Mouse (Mus musculus): ENCODE measurements around the gene Lgi2. TPM values are rescaled to one million over a fixed set of nuclear protein-coding genes. Genes with fewer than 3 reads are reported as not detected.

The Lgi2 gene
- polyA plus RNA-seq, 1 experiment from 2014 or later = 6.3 TPM

DNA sequence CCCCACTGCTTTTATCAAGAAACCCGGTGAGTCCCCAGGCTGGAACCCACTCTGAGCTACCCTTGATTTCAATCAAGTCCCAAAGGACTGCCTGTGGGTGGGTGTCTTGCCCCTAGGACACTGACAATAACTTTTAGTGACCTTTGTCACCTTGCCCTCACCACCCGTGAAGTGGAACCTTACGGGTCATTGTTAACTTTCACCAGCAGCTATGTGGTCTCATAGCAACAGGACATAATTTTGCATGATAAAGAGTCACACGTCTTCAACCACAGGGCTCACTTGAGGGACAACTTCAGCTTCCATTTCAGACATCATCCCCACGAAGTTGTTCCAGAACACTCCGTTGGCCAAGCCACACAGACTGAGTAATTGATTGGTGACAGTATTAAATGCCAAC lies 4.5 kb upstream of the Lgi2 start:
- Histone ChIP-seq H3K9me3 (peaks cover 16% of the 10 kb centered on the region), H3K9ac (no peak overlapping the region), H3K4me2 (no peak overlapping the region), H3K27me3 (peaks cover under 1% of the 10 kb centered on the region; the same call in 1 of the 2 replicates), H3K36me3 (no peaks in the 10 kb centered on the region), H3K27ac (no peak overlapping the region), H3K4me1 (peaks cover 1% of the 10 kb centered on the region), H3K4me3 (no peak overlapping the region)
- ATAC-seq (ENCODE audit: insufficient number of reproducible peaks, insufficient read depth, low FRiP score, low TSS enrichment, low read depth) = no peak
- 68% methylated on average over 6 of the region's 6 CpGs for WGBS

DNA sequence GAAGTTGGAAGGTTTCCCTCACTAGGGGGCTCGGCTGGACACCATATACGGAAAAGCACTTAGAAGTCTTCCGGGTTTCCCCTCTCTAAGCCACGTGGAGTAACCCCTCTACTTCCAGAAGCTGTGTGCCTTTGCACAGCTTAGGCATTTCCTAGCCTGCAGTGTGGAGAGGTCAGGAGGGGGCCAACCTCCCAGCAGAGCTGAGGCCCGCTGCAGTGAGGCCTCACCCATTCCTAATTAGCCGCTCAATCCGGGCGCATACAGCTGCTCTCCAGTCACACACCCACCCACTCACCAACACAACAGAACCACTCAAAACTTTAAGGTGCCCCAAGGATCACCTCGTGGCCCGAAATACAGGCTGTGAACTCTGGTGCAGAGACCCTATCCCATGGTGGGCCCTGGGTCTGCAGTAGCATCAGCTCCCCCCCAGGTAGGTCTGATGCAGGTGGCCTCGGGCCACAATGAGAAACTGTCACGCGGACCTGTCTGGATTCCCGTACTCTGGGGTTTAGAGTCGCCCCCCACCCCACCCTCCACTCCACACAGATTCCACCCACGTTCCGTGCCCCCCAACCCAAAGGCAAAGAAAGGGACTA lies 949 bp downstream of the Lgi2 start:
- no peaks in the 10 kb centered on the region for H3K36me3 ChIP-seq
- H3K9ac ChIP-seq = peak overlapping the region; percentile 77
- 3% methylated on average over 17 of the region's 17 CpGs for WGBS
- peak; percentile 58 for ATAC-seq (ENCODE audit: insufficient number of reproducible peaks, insufficient read depth, low FRiP score, low TSS enrichment, low read depth)
- peak overlapping the region; percentile 95 for H3K4me2 ChIP-seq
- peak overlapping the region; percentile 64 for H3K4me3 ChIP-seq
- H3K9me3 ChIP-seq = peaks cover 7% of the 10 kb centered on the region; the same call in 1 of the 2 replicates
- H3K27me3 ChIP-seq = peaks cover 11% of the 10 kb centered on the region
- peaks cover 24% of the 10 kb centered on the region for H3K4me1 ChIP-seq
- 0 out of 2 replicates have a peak overlapping the region, but pooled peaks have one; percentile 39 for H3K27ac ChIP-seq

DNA sequence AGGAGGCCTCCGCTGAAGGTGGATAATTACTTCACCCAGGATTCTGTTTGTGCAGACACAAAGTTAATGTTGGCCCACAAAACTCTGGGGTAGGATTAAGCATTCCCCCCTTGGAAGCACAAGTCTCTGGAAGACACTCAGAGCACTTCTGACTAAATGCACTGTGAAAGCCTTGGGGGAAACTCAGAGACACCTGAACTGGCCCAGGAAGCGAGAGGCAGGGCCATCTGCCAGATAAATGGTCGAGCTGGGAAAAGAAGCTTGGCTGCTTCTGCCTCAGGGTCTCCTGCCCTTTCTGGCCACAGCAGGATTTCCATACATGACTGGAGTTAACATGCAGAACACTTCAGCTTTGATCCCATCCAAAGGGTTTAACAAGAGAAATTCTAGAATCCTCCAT lies 1.9 kb downstream of the Lgi2 start:
- Histone ChIP-seq H3K4me1 (peaks cover 24% of the 10 kb centered on the region), H3K4me3 (no peak overlapping the region; the same call in 1 of the 2 replicates), H3K27ac (peak overlapping the region; percentile 33; the same call in 1 of the 2 replicates), H3K27me3 (peaks cover 11% of the 10 kb centered on the region), H3K9me3 (peaks cover 7% of the 10 kb centered on the region; the same call in 1 of the 2 replicates), H3K4me2 (peak overlapping the region; percentile 95), H3K9ac (0 out of 2 replicates have a peak overlapping the region, but pooled peaks have one; percentile 16), H3K36me3 (no peaks in the 10 kb centered on the region)
- WGBS = 23% methylated on average over 3 of the region's 3 CpGs
- no peak for ATAC-seq (ENCODE audit: insufficient number of reproducible peaks, insufficient read depth, low FRiP score, low TSS enrichment, low read depth)

DNA sequence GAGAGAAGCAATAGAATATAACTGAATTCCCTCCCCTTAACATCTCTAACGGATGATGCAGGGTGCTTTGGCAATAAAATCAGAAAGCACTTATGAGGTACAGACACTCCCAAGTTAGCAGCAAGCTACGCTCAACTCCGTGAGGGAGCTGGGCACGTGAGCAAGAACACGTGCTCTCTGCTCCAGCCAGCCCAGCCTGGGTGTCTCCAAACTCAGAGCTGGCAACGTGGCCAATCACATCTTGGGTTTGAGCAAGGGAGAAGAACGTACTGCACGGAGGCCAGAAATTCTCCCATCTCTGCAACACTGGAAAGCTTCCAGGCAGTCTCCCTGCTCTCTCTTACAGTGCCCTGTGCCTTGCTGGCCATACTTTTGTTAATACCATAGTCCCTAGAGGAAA lies 6.0 kb downstream of the Lgi2 start:
- no peak overlapping the region for H3K4me2 ChIP-seq
- WGBS = 77% methylated on average over 8 of the region's 8 CpGs
- no peak overlapping the region for H3K4me3 ChIP-seq
- no peaks in the 10 kb centered on the region for H3K9me3 ChIP-seq
- no peak overlapping the region for H3K27ac ChIP-seq
- no peak overlapping the region for H3K9ac ChIP-seq
- no peak for ATAC-seq (ENCODE audit: insufficient number of reproducible peaks, insufficient read depth, low FRiP score, low TSS enrichment, low read depth)
- H3K36me3 ChIP-seq = no peaks in the 10 kb centered on the region
- H3K27me3 ChIP-seq = peaks cover 5% of the 10 kb centered on the region
- H3K4me1 ChIP-seq = peaks cover 18% of the 10 kb centered on the region

DNA sequence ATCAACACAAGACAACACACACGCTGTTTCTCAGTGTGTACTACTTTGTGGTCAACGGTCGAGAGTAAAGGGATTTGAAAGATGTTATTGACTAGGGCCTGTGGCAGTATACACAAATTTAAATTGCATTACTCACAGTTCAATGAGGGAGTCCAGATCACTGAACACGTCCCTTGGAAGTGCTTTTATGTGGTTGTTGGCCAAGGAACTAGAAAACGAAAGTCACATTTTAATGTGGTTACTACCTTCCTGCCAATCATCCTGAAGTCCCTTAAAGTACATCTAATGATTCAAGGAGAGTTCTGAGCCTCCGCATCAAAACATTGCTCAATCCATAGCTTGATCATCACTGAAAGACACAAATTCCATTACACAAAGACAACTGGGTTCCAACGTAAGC lies 10.7 kb downstream of the Lgi2 start:
- 0 out of 2 replicates have a peak, but pooled peaks cover 3% of the 10 kb centered on the region for H3K4me1 ChIP-seq
- no peaks in the 10 kb centered on the region for H3K27me3 ChIP-seq
- no peak overlapping the region for H3K4me3 ChIP-seq
- ATAC-seq (ENCODE audit: insufficient number of reproducible peaks, insufficient read depth, low FRiP score, low TSS enrichment, low read depth) = no peak
- no peak overlapping the region for H3K4me2 ChIP-seq
- no peaks in the 10 kb centered on the region for H3K36me3 ChIP-seq
- no peak overlapping the region for H3K9ac ChIP-seq
- no peak overlapping the region for H3K27ac ChIP-seq
- WGBS = 51% methylated on average over 7 of the region's 7 CpGs
- H3K9me3 ChIP-seq = no peaks in the 10 kb centered on the region

DNA sequence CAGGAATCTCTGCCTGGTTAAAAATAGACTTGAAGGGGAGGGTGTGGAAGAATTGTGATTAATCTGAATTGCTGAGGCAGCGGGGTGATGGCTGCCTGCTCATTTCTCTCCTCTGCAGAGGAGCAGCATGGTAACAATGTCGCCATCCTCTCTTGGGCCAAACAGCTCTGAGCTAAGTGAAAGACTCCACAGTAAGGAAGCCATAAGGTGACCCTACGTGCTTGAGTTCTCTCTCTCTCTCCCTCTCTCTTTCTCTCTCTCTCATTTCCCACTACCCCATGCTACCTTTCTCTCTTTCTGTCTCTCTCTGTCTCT lies 15.0 kb downstream of the Lgi2 start:
- ATAC-seq (ENCODE audit: insufficient number of reproducible peaks, insufficient read depth, low FRiP score, low TSS enrichment, low read depth) = no peak
- 69% methylated on average over 3 of the region's 3 CpGs for WGBS

DNA sequence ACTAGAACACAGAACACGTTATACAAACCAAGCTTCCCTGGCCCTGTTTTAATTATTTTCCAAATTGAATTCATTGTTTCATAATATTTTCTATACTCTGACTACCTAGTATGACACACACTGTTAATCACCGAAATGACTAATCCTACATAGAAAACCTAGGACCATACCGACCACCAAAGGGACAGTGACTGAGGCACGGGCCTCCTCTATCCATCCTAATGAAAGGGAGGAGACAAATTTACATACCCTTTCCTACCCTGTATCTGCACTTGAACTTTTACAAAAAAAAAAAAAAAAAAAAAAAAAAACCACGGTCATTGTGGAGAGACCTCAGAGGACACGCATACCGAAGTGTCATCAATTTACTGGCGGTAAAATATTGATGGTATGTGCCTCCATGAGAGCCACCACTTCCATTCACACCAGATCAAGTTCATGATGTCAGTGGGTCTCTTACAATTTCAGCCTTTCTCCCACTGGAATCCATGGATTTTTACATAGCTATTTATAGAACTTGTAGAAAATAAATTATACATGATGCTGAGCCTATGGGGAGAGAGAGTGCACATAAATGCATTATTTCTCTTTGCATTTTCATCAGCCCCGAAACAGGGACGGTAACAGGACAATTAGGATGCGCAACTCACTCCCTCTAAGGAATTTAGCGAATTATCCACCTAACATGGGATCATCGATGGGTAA lies 15.5 kb downstream of the Lgi2 start:
- H3K36me3 ChIP-seq = no peaks in the 10 kb centered on the region
- no peaks in the 10 kb centered on the region for H3K9me3 ChIP-seq
- H3K27ac ChIP-seq = no peak overlapping the region
- 0 out of 2 replicates have a peak, but pooled peaks cover 3% of the 10 kb centered on the region for H3K4me1 ChIP-seq
- no peak overlapping the region for H3K4me2 ChIP-seq
- WGBS = 79% methylated on average over 13 of the region's 13 CpGs
- no peak overlapping the region for H3K4me3 ChIP-seq
- no peak for ATAC-seq (ENCODE audit: insufficient number of reproducible peaks, insufficient read depth, low FRiP score, low TSS enrichment, low read depth)
- no peak overlapping the region for H3K9ac ChIP-seq
- no peaks in the 10 kb centered on the region for H3K27me3 ChIP-seq

More for the DNA sequence above, 15.0 kb downstream of the Lgi2 start:
- no peak overlapping the region for H3K9ac ChIP-seq
- H3K4me2 ChIP-seq = no peak overlapping the region
- no peaks in the 10 kb centered on the region for H3K9me3 ChIP-seq
- H3K4me1 ChIP-seq = 0 out of 2 replicates have a peak, but pooled peaks cover 3% of the 10 kb centered on the region
- H3K4me3 ChIP-seq = no peak overlapping the region
- H3K27ac ChIP-seq = no peak overlapping the region
- H3K36me3 ChIP-seq = no peaks in the 10 kb centered on the region
- H3K27me3 ChIP-seq = no peaks in the 10 kb centered on the region

DNA sequence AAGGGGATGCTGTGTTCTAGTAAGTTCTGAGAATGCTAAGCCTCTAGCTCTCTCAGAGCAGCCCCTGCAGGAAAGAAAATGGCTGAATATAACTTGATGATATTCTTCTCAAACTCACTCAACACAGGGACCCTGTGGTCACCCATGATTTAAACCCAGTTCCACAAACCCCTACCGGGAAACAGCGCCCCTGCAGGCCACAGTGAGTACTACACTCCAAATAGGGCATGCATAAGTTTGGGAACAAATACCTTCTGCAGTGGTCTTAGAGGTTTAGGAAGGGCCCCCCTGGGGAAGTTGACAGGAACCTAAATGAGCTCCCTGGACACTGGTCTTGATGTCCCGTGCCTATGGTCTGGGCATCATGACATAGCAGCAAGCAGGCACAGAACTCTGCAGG lies 19.3 kb downstream of the Lgi2 start:
- Histone ChIP-seq H3K27me3 (no peaks in the 10 kb centered on the region), H3K4me3 (no peak overlapping the region), H3K4me2 (no peak overlapping the region), H3K9ac (no peak overlapping the region), H3K4me1 (no peaks in the 10 kb centered on the region), H3K27ac (no peak overlapping the region), H3K36me3 (no peaks in the 10 kb centered on the region), H3K9me3 (no peaks in the 10 kb centered on the region)
- ATAC-seq (ENCODE audit: insufficient number of reproducible peaks, insufficient read depth, low FRiP score, low TSS enrichment, low read depth) = no peak
- WGBS = 49% methylated on average over 3 of the region's 3 CpGs

DNA sequence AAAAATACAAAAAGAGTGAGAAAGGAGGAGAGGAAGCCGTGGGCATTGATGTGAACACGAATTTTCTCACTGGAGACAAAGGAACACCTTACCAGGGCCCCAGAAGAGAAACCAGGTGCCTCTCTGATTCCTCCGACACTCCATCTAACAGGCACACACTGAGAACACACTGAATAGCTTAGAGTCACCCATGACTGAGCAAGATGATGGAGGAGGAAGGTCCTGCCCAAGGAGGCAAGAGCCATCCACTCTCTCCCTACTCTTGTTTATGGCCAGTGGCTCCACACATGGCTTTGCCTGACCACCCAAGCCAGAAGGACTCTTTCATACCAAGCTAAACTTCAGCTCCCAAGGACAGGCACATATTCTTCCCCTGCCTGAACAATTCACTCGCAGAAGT lies 22.5 kb downstream of the Lgi2 start:
- ATAC-seq (ENCODE audit: insufficient number of reproducible peaks, insufficient read depth, low FRiP score, low TSS enrichment, low read depth) = no peak
- Histone ChIP-seq H3K27me3 (no peaks in the 10 kb centered on the region), H3K4me2 (no peak overlapping the region), H3K4me1 (peaks cover 20% of the 10 kb centered on the region), H3K4me3 (no peak overlapping the region), H3K9me3 (no peaks in the 10 kb centered on the region), H3K9ac (no peak overlapping the region), H3K27ac (no peak overlapping the region), H3K36me3 (no peaks in the 10 kb centered on the region)
- WGBS = 88% methylated on average over 4 of the region's 4 CpGs

DNA sequence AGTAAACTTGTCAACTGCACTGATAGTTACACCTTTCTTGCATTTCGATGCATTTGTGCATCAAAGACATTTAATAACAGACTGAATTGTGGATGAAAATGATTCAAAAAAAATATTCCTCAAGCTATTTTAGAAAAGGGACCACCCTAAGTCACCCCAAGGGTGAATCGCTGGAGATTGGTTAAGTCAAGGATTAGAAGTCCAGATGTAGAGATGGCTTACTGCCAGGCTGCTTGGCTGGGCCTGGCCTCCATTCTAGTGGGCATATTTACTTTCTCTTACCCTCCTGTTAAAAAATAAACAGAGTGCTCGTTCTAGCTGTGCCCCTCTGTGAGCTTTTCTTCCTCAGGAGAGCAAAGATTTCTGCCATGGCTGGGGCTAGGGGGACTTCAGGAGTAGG lies 26.1 kb downstream of the Lgi2 start:
- Histone ChIP-seq H3K4me1 (peaks cover 23% of the 10 kb centered on the region), H3K4me2 (no peak overlapping the region), H3K27me3 (no peaks in the 10 kb centered on the region), H3K4me3 (no peak overlapping the region), H3K27ac (peak overlapping the region; percentile 41; the same call in 1 of the 2 replicates), H3K9ac (no peak overlapping the region), H3K36me3 (peaks cover 3% of the 10 kb centered on the region; the same call in 1 of the 2 replicates), H3K9me3 (no peaks in the 10 kb centered on the region)
- WGBS = 30% methylated on average over 3 of the region's 3 CpGs
- ATAC-seq (ENCODE audit: insufficient number of reproducible peaks, insufficient read depth, low FRiP score, low TSS enrichment, low read depth) = no peak

DNA sequence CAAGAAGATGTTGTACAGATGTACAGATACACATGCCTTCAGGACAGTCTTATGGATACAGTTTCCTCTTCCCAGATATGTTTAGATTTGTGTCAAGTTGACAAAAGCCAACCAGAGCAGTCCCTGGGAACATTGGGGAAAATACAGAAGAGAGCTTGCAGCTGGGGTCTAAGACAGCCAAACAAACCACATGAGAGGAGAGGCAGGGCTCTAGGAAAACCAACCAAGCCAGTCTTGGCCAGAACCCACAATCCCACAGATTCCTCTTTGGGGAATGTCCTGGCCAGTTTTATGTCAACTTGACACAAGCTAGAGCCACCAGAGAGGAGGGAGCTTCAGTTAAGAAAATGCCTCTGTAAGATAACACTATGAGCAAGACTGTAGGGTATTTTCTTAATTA lies 26.8 kb downstream of the Lgi2 start:
- no peak; the same call in 1 of the 2 replicates for ATAC-seq (ENCODE audit: insufficient number of reproducible peaks, insufficient read depth, low FRiP score, low TSS enrichment, low read depth)
- Histone ChIP-seq H3K9me3 (no peaks in the 10 kb centered on the region), H3K9ac (no peak overlapping the region), H3K4me2 (no peak overlapping the region), H3K4me1 (peaks cover 25% of the 10 kb centered on the region), H3K4me3 (no peak overlapping the region), H3K36me3 (peaks cover 3% of the 10 kb centered on the region; the same call in 1 of the 2 replicates), H3K27me3 (no peaks in the 10 kb centered on the region), H3K27ac (no peak overlapping the region; the same call in 1 of the 2 replicates)

DNA sequence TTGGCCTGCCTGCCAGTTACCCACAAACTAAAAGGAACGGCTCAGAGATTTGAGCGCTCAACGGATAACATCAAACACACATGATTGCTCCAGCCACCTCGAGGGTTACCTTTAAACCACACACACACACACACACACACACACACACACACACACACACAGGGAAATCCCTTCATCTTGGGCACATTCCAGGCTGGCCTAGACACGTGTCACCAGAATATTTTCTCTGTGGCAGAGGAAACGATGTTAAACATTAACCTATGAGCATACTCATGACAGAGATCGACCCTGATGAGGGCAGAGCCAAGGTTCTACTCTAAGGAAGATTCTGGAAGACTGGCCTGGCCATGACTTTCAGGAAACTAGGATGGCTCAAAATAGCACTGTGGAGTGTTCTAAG lies 29.2 kb downstream of the Lgi2 start:
- Histone ChIP-seq H3K27me3 (no peaks in the 10 kb centered on the region), H3K9ac (no peak overlapping the region), H3K4me2 (no peak overlapping the region), H3K27ac (no peak overlapping the region), H3K4me3 (no peak overlapping the region), H3K36me3 (peaks cover 3% of the 10 kb centered on the region; the same call in 1 of the 2 replicates), H3K9me3 (no peaks in the 10 kb centered on the region), H3K4me1 (peaks cover 30% of the 10 kb centered on the region)
- 80% methylated on average over 7 of the region's 7 CpGs for WGBS
- ATAC-seq (ENCODE audit: insufficient number of reproducible peaks, insufficient read depth, low FRiP score, low TSS enrichment, low read depth) = no peak
